Mouse (Mus musculus) forebrain, embryonic 10.5 days (tissue): ENCODE measurements around the gene Ttc28. TPM values are rescaled to one million over a fixed set of nuclear protein-coding genes. Genes with fewer than 3 reads are reported as not detected.

Experiments used
- DNase-seq: peaks from one replicate; pipeline ENCODE4 v3.0.0-alpha.2; 2017; ENCODE audit warnings: low spot score; ENCODE audit errors: extremely low spot score
- H3K27ac ChIP-seq: fragments of 300-500 bp; sonication (generic); 2 replicates; pipeline ENCODE4 v1.5.1; 2016; ENCODE audit warnings: mild to moderate bottlenecking
- H3K27me3 ChIP-seq: fragments of 300-500 bp; sonication (generic); 2 replicates; pipeline ENCODE4 v1.6.1; 2016; ENCODE audit warnings: mild to moderate bottlenecking; ENCODE audit not compliant: poor library complexity, severe bottlenecking
- H3K36me3 ChIP-seq: fragments of 300-500 bp; sonication (generic); replicated peaks from 2 replicates; pipeline ENCODE4 v1.6.1; 2016; ENCODE audit warnings: mild to moderate bottlenecking, moderate library complexity
- H3K4me1 ChIP-seq: fragments of 300-500 bp; sonication (generic); 2 replicates; pipeline ENCODE4 v1.6.1; 2016
- H3K4me3 ChIP-seq: fragments of 300-500 bp; sonication (generic); 2 replicates; pipeline ENCODE4 v1.5.1; 2016; ENCODE audit warnings: mild to moderate bottlenecking, moderate library complexity
- H3K9me3 ChIP-seq: fragments of 300-500 bp; sonication (generic); 2 replicates; pipeline ENCODE4 v1.6.1; 2016; ENCODE audit warnings: mild to moderate bottlenecking, moderate library complexity
- WGBS: fragments of 180-500 bp; shearing (Covaris S2); methylation state at CpG from one replicate; pipeline ENCODE4 v1.1.7; 2016; 5-methylcytosine and 5-hydroxymethylcytosine counted together
- polyA plus RNA-seq: library from polyadenylated mRNA; unstranded; fragments of >200 nt; fragmentation: Nextera tagmentation; extraction: Ambion mirVana; gene quantifications from 2 replicates; pipeline ENCODE4 v1.2.1, GENCODE M21; 2016

The Ttc28 gene
- polyA plus RNA-seq, 1 experiment from 2014 or later, result 9.7 TPM

DNA sequence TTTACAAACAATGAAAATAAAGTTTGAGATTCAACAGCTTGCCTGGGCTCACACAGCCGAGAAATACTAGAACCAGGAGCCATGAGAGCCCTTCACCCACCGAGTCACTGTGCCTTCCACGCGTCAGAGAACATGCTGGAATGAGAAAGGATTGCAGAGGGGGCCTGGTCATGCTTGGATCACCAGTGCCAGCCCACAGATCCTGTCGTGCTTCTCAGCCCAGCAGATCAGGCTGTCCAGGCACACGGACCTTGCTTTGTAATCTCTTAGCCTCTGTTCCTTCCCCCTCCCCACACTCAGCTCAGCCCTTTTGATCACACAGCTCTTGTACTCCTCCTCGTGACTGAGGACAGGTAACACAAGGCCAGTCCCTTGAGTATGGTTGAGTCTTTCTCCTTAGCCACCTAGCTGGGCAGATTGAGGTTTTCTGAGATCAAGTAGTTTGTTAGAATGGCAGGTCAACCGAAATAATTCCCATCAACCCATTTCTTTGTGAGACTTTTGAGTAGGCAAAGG lies 334.4 kb downstream of the Ttc28 start:
- peaks cover 56% of the 10 kb centered on the region for H3K27me3 ChIP-seq
- H3K9me3 ChIP-seq, result no peaks in the 10 kb centered on the region
- 0 out of 2 replicates have a peak overlapping the region, but pooled peaks have one; percentile 35 for H3K27ac ChIP-seq
- DNase-seq, result no peak
- H3K4me3 ChIP-seq, result no peak overlapping the region
- H3K36me3 ChIP-seq, result no peaks in the 10 kb centered on the region
- H3K4me1 ChIP-seq, result peaks cover 53% of the 10 kb centered on the region
- WGBS, result 58% methylated on average over 8 of the region's 8 CpGs

DNA sequence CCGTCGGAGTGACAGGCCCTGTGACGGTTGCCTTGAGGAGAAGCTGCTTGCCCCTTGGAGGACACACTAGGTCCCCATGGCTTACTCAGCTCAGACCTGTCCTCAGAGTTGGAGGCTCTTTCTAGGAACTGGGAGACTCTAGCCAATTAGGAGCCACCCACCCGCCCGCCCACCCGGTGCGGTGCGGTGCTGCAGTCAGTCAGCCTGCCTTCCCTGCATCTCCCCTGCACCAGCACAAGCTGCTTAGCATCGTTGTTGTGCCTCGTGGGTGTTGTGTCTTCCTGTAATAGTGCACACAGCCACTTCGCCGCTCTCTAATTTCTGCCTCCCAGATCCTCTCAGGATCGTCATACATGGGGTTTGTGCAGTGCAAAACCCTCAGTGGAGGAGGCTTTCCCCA lies 335.3 kb downstream of the Ttc28 start:
- Histone ChIP-seq H3K36me3 (no peaks in the 10 kb centered on the region), H3K4me3 (no peak overlapping the region), H3K27ac (peak overlapping the region; percentile 62), H3K4me1 (peaks cover 62% of the 10 kb centered on the region), H3K9me3 (no peaks in the 10 kb centered on the region), H3K27me3 (peaks cover 65% of the 10 kb centered on the region)
- DNase-seq, result no peak
- WGBS, result 36% methylated on average over 13 of the region's 13 CpGs

DNA sequence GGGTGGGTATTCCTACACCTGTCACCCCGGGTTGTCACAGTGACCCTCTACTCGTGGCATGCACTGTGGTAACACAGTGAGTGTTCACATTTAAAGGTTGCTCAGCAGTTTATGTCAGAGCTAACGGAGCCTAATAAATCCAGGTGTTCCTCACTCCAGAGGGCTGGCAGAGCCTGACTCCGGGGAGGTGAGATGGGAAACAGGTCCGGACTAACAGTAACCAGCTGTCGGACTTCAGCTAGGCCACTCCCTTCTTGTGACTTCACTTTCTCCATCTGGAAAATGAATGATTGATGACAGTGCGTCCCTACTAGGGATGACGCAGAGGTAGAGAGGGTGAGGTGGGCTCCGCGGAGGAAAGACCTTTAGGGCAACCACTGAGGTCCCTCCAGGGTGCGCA lies 336.1 kb downstream of the Ttc28 start:
- peaks cover 69% of the 10 kb centered on the region for H3K27me3 ChIP-seq
- no peak for DNase-seq
- H3K4me3 ChIP-seq, result no peak overlapping the region
- H3K9me3 ChIP-seq, result no peaks in the 10 kb centered on the region
- no peak overlapping the region for H3K27ac ChIP-seq
- H3K4me1 ChIP-seq, result peaks cover 70% of the 10 kb centered on the region
- WGBS, result 85% methylated on average over 11 of the region's 11 CpGs
- no peaks in the 10 kb centered on the region for H3K36me3 ChIP-seq

DNA sequence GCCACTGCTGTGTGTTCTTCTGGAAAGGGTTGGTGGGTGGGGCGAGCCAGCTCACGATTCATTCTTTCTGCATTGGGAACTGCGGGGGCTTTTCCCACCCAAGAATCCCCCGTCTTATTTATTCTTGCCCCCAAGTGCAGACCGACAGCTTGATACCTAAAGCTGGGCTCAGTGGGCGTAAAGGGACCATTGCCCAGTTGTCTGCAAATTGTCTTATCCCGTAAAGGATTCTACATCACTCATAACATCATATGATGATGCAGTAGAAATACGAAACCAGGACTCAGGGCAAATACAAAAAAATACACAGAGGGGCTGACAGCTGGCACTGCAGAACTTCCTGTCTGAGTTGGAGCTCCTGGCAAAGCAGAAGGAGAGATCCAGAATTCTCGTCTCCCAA lies 336.6 kb downstream of the Ttc28 start:
- Histone ChIP-seq H3K4me3 (no peak overlapping the region), H3K4me1 (peaks cover 75% of the 10 kb centered on the region), H3K27me3 (peaks cover 69% of the 10 kb centered on the region), H3K36me3 (no peaks in the 10 kb centered on the region), H3K27ac (no peak overlapping the region), H3K9me3 (no peaks in the 10 kb centered on the region)
- DNase-seq, result no peak
- 91% methylated on average over 9 of the region's 9 CpGs for WGBS

DNA sequence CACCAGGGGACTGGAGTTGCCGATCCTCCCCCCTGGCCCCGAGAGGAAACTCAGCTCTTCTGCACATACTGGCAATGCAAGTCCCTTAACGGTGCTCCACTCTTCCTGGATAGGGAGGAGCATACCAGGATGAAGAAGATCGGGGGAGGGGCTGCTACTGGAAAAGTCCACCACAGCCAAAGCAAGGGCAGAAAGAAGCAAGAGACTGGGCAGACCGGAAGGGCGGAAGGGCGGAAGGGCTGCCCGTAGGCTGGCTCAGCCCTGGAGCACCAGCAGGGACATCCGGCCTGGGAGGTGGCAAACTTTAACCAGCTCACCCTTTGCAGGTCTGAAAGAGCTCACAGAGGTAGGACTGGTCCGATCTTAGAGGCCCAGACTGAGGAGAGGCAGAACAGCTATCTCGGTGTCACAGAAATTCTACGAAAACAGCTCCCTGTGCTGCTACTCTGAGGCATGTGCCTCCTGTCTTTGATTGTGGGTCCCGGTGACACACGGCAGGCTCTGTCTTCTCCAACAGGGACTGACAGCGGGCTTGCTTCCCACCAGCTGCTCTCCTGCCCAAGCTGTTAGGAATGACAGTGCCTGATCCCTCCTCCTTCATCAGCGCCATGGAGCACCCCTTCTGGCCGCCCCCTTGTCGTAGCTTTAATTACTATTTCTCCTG lies 338.0 kb downstream of the Ttc28 start:
- Histone ChIP-seq H3K4me1 (peaks cover 88% of the 10 kb centered on the region), H3K27me3 (peaks cover 76% of the 10 kb centered on the region), H3K9me3 (no peaks in the 10 kb centered on the region), H3K4me3 (no peak overlapping the region), H3K27ac (peak overlapping the region; percentile 58), H3K36me3 (no peaks in the 10 kb centered on the region)
- DNase-seq, result no peak
- WGBS, result 80% methylated on average over 18 of the region's 18 CpGs

DNA sequence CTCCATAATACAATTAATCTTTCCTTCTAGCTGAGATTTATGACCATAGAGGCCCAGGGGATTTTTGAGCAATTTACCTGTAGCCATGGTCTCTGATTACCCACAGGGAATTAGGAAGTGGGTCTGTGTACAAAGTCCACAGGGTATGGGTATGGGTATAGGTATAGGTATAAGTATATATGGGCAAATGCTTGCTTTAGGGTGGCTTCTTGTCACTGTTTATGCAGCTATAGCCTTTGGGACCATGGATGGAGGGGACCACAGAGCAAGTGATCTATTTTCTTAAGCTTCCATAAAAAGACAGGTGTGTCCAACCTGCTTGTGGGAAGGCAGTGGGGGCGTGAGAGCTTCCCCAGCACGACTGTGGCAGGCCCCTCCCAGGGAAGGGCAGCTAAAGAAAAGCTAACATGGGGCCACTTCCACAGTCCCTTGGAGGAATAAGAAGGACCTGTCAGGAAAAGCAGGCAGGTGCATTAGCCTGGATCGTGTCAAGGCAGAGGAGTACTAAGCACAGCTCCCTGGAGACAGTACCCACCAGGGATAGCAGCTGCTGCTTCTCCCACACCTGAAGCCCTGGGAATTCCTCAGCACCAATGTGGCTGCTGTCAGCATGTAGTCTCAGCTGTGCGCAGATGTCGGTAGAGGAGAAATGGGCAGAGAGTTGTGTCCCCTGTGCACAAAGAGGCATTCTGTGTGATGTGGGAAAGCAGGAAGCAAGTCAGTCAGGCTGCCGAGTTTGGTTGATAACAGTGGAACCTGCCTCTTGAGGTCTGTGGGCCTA lies 338.7 kb downstream of the Ttc28 start:
- H3K27me3 ChIP-seq, result peaks cover 71% of the 10 kb centered on the region
- peaks cover 6% of the 10 kb centered on the region for H3K36me3 ChIP-seq
- H3K4me3 ChIP-seq, result no peak overlapping the region
- peaks cover 91% of the 10 kb centered on the region for H3K4me1 ChIP-seq
- no peak for DNase-seq
- H3K27ac ChIP-seq, result peak overlapping the region; percentile 58; the same call in 1 of the 2 replicates
- no peaks in the 10 kb centered on the region for H3K9me3 ChIP-seq
- 70% methylated on average over 6 of the region's 6 CpGs for WGBS

DNA sequence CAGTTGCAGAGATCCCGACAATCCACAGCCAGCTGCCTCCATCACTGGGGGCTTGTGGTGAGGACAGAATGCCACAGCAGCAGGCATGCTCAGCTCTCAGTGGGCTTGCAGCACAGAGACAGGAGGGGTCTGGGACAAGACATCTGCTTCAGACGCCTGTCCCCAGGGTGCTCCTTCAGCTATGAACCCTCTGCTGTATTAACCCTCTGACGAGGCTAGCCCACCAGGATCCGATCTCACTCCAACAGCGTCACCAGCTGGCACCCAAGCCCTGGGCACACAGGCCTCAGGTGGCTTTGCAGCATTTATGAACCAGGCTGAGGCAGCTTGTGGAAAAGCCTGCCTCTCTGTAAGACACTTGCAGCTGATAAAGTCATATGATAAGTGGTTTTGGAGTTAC lies 339.4 kb downstream of the Ttc28 start:
- peaks cover 84% of the 10 kb centered on the region for H3K4me1 ChIP-seq
- H3K27ac ChIP-seq, result peak overlapping the region; percentile 4; the same call in 1 of the 2 replicates
- H3K9me3 ChIP-seq, result 0 out of 2 replicates have a peak, but pooled peaks cover 3% of the 10 kb centered on the region
- H3K4me3 ChIP-seq, result no peak overlapping the region
- peaks cover 13% of the 10 kb centered on the region for H3K36me3 ChIP-seq
- no peak for DNase-seq
- WGBS, result 89% methylated on average over 5 of the region's 5 CpGs
- H3K27me3 ChIP-seq, result peaks cover 71% of the 10 kb centered on the region

DNA sequence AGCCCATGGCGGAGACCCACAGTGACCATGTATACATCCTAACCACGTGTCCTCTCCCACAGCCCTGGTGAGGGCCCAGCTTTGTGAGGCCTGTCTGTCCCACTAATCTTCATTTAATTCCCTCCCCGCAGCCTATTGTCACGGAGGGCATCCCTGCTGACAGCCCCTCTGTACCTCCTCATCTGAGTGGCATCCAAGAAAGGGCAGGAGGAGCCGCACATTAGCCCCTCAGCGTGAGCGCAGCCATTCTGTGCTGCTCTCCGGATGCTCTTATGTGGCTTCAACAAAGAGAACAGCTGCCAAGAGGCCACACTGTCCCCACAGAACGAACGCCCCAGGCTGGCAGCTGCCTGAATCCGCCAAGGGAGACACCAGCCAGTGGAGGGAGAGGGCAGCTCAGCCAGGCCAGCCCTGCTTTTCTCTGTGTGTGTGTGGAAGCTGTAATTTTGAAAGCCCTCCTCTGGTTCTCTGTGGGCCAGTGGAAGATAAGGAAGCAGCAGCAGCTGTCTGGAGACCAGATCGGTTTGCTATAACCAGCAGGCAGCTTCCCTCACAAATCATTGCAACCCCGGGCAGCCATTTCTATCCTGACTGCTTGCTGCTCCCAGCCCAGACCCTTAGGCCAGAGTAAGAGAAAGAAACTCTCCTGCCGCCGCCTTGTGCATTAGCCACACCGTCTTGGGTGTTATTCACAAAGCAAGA lies 341.2 kb downstream of the Ttc28 start:
- Histone ChIP-seq H3K27ac (peak overlapping the region; percentile 85), H3K36me3 (peaks cover 32% of the 10 kb centered on the region), H3K9me3 (0 out of 2 replicates have a peak, but pooled peaks cover 3% of the 10 kb centered on the region), H3K27me3 (peaks cover 77% of the 10 kb centered on the region), H3K4me1 (peaks cover 73% of the 10 kb centered on the region), H3K4me3 (peak overlapping the region; percentile 19; the same call in 1 of the 2 replicates)
- WGBS, result 21% methylated on average over 16 of the region's 16 CpGs
- DNase-seq, result peak; percentile 72

DNA sequence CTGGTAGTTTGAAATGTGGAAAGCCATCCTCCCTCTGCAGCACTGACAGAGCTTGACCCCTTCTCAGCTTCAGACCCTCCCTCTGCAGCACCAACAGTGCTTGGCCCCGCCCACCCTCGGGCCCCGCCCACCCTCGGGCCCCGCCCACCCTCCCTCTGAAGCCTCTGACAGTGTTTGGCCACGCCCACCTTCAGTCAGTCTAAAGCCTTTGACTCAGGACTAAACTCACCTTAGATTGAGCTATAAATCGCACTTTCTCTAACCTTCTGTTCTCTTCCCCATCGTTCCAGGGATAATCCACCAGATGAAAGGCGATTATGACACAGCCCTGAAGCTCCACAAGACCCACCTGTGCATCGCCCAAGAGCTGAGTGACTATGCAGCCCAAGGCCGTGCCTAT lies 343.2 kb downstream of the Ttc28 start:
- Histone ChIP-seq H3K27ac (peak overlapping the region; percentile 8; the same call in 1 of the 2 replicates), H3K36me3 (peaks cover 38% of the 10 kb centered on the region), H3K27me3 (peaks cover 64% of the 10 kb centered on the region), H3K4me3 (no peak overlapping the region), H3K4me1 (peaks cover 76% of the 10 kb centered on the region), H3K9me3 (0 out of 2 replicates have a peak, but pooled peaks cover 3% of the 10 kb centered on the region)
- 38% methylated on average over 11 of the region's 11 CpGs for WGBS
- no peak for DNase-seq

DNA sequence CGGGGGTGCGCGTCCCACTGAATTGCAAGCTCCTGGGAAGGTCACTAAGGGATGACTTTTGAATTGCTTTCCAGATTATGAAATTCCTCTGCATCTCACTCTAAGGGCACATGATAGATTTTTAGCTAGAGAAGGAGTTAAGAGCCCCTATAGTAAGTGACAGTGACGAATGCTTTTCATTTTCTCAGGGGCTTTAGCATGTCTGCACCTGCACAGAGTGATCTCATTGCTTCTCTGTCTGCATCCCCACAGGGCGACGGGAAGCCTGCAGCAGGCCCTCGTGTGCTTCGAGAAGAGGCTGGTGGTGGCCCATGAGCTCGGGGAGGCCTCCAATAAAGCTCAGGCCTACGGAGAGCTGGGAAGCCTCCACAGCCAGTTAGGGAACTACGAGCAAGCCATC lies 345.7 kb downstream of the Ttc28 start:
- Histone ChIP-seq H3K9me3 (0 out of 2 replicates have a peak, but pooled peaks cover 3% of the 10 kb centered on the region), H3K4me3 (no peak overlapping the region), H3K4me1 (peaks cover 77% of the 10 kb centered on the region), H3K36me3 (peaks cover 38% of the 10 kb centered on the region), H3K27ac (0 out of 2 replicates have a peak overlapping the region, but pooled peaks have one; percentile 35), H3K27me3 (peaks cover 44% of the 10 kb centered on the region)
- 90% methylated on average over 11 of the region's 11 CpGs for WGBS
- no peak for DNase-seq

DNA sequence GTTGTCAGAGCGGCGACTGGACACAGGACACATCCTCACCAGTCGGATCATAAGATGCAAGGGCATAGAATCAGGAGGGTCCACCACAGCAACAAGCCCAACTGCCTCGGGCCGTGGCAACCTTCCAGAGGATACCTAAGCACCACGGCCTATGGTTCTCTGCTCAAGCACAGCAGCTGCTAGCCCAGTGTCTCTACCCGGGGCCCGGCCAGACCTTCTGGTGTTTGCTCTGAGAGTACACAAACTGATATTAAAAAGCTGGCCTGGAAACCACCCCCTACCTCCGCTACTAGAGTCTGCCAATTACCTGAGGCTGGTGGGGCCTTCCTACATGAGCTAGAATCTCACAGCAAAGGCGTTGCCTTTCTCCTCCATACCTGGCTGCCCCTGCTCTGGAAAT lies 346.9 kb downstream of the Ttc28 start:
- Histone ChIP-seq H3K36me3 (peaks cover 38% of the 10 kb centered on the region), H3K9me3 (0 out of 2 replicates have a peak, but pooled peaks cover 3% of the 10 kb centered on the region), H3K27ac (peak overlapping the region; percentile 73), H3K4me3 (no peak overlapping the region), H3K4me1 (peaks cover 77% of the 10 kb centered on the region), H3K27me3 (peaks cover 51% of the 10 kb centered on the region)
- WGBS, result 91% methylated on average over 10 of the region's 10 CpGs
- DNase-seq, result no peak

DNA sequence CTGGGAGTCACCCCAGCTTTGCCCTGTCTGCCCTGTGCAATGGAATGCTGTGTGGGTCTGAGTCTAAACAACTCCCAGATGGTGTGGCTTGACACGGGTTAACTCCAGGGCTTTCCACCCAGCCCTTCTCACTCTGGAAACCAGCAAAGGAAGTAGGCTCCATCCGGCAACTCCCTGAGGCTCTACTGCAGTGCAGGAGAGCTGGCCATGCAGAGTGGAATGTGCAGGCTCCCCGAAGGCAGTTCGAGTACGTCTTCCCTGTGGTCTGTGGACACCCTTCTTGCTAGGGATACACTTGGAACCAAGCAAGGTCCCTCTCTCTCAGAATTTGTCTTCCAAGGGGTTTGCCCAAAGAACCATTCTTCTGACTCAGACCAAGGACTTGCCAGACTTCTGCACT lies 348.2 kb downstream of the Ttc28 start:
- 0 out of 2 replicates have a peak, but pooled peaks cover 3% of the 10 kb centered on the region for H3K9me3 ChIP-seq
- peaks cover 78% of the 10 kb centered on the region for H3K4me1 ChIP-seq
- H3K27ac ChIP-seq, result peak overlapping the region; percentile 73
- peak; percentile 41 for DNase-seq
- no peak overlapping the region for H3K4me3 ChIP-seq
- peaks cover 43% of the 10 kb centered on the region for H3K27me3 ChIP-seq
- 48% methylated on average over 5 of the region's 5 CpGs for WGBS
- H3K36me3 ChIP-seq, result peaks cover 36% of the 10 kb centered on the region
